Mouse (Mus musculus) MEL (cell line): ENCODE results near the gene Inpp5k. TPM values are rescaled to one million over a fixed set of nuclear protein-coding genes. Genes with fewer than 3 reads are reported as not detected.
A peak's percentile ranks its signal among the peaks of the same experiment; 100 is the strongest.

Experiments used
- DNase-seq: peaks from one replicate; pipeline ENCODE4 v3.0.0; 2011; ENCODE audit warnings: low read depth, low spot score
- H3K27ac ChIP-seq: 2 replicates; pipeline ENCODE4 v1.5.1; 2012; ENCODE audit warnings: low read depth, mild to moderate bottlenecking, control low read depth, low read length, moderate library complexity; ENCODE audit not compliant: control insufficient read depth
- H3K27me3 ChIP-seq, 2 experiments: fragments of 150-350 bp in 1 of 2; sonication (generic) in 1 of 2; 2 replicates each; pipeline ENCODE4 v1.6.1; 2012; ENCODE audit warnings: low read length in 2 of 2, mild to moderate bottlenecking in 2 of 2, improper control_type of control experiment in 1 of 2, moderate library complexity in 1 of 2; ENCODE audit not compliant: insufficient read depth in 2 of 2, control insufficient read depth in 1 of 2
- H3K36me3 ChIP-seq, 2 experiments: 2 replicates each; pipeline ENCODE4 v1.6.1; 2012 to 2014; ENCODE audit warnings: low read length in 2 of 2, improper control_type of control experiment in 1 of 2, inconsistent platforms in 1 of 2, mild to moderate bottlenecking in 1 of 2; ENCODE audit not compliant: insufficient read depth in 2 of 2, control insufficient read depth in 1 of 2
- H3K4me1 ChIP-seq, 2 experiments: fragments of 150-350 bp in 1 of 2; sonication (generic) in 1 of 2; 2 replicates each; pipeline ENCODE4 v1.6.1; 2012; ENCODE audit warnings: low read length in 2 of 2, improper control_type of control experiment in 1 of 2, mild to moderate bottlenecking in 1 of 2; ENCODE audit not compliant: insufficient read depth in 2 of 2, control insufficient read depth in 1 of 2
- H3K4me3 ChIP-seq, 2 experiments: fragments of 150-350 bp in 1 of 2; sonication (generic) in 1 of 2; 2 replicates each; pipeline ENCODE4 v1.5.1; 2012; ENCODE audit warnings: low read depth in 2 of 2, low read length in 2 of 2, mild to moderate bottlenecking in 2 of 2, moderate library complexity in 2 of 2, control low read depth in 1 of 2, improper control_type of control experiment in 1 of 2; ENCODE audit not compliant: control insufficient read depth in 1 of 2, insufficient read depth in 1 of 2
- H3K79me2 ChIP-seq: 2 replicates; pipeline ENCODE4 v1.6.1; 2012; ENCODE audit warnings: mild to moderate bottlenecking, low read length, moderate library complexity; ENCODE audit not compliant: control insufficient read depth, poor library complexity, insufficient read depth
- H3K9ac ChIP-seq: 2 replicates; pipeline ENCODE4 v1.6.1; 2012; ENCODE audit warnings: low read depth, mild to moderate bottlenecking, control low read depth, low read length, moderate library complexity; ENCODE audit not compliant: control insufficient read depth, poor library complexity, severe bottlenecking
- H3K9me3 ChIP-seq: fragments of 150-350 bp; sonication (generic); replicated peaks from 2 replicates; pipeline ENCODE4 v1.6.1; 2012; ENCODE audit warnings: mild to moderate bottlenecking, low read length, improper control_type of control experiment, moderate library complexity; ENCODE audit not compliant: insufficient read depth
- BHLHE40 ChIP-seq: IDR thresholded peaks from 2 replicates; pipeline ENCODE4 v1.6.1; 2012; ENCODE audit warnings: low read depth, mild to moderate bottlenecking, inconsistent platforms, low read length, improper control_type of control experiment, borderline replicate concordance
- CHD1 ChIP-seq: IDR thresholded peaks from 2 replicates; pipeline ENCODE4 v1.6.1; 2012; ENCODE audit warnings: low read depth, mild to moderate bottlenecking, inconsistent platforms, low read length, improper control_type of control experiment
- CTCF ChIP-seq, 3 experiments: IDR thresholded peaks in 2 of 3; conservative IDR thresholded peaks in 1 of 3; 2 replicates each; pipeline ENCODE4 v1.5.1; 2011 to 2012; ENCODE audit warnings: low read length in 3 of 3, low read depth in 2 of 3, mild to moderate bottlenecking in 2 of 3, improper control_type of control experiment in 1 of 3, inconsistent platforms in 1 of 3, mixed read lengths in 1 of 3, moderate library complexity in 1 of 3; ENCODE audit not compliant: control insufficient read depth in 1 of 3, insufficient read depth in 1 of 3, poor library complexity in 1 of 3, severe bottlenecking in 1 of 3
- ETS1 ChIP-seq: IDR thresholded peaks from 2 replicates; pipeline ENCODE4 v1.6.1; 2012; ENCODE audit warnings: low read depth, mild to moderate bottlenecking, inconsistent platforms, low read length, improper control_type of control experiment, moderate library complexity
- MAX ChIP-seq: IDR thresholded peaks from 2 replicates; pipeline ENCODE4 v1.6.1; 2011; ENCODE audit warnings: low read length, improper control_type of control experiment
- MXI1 ChIP-seq: IDR thresholded peaks from 2 replicates; pipeline ENCODE4 v1.6.1; 2011; ENCODE audit warnings: mild to moderate bottlenecking, low read depth, low read length, improper control_type of control experiment
- MYC ChIP-seq: IDR thresholded peaks from 2 replicates; pipeline ENCODE4 v1.6.1; 2011; ENCODE audit warnings: low read depth, mild to moderate bottlenecking, low read length, improper control_type of control experiment, moderate library complexity
- POLR2A ChIP-seq, 2 experiments: IDR thresholded peaks; 2 replicates each; pipeline ENCODE4 v1.6.1; 2011 to 2012; ENCODE audit warnings: low read length in 2 of 2, mild to moderate bottlenecking in 2 of 2, control low read depth in 1 of 2, improper control_type of control experiment in 1 of 2, low read depth in 1 of 2, moderate library complexity in 1 of 2; ENCODE audit not compliant: control insufficient read depth in 1 of 2, insufficient read depth in 1 of 2, poor library complexity in 1 of 2
- RAD21 ChIP-seq: IDR thresholded peaks from 2 replicates; pipeline ENCODE4 v1.6.1; 2011; ENCODE audit warnings: mild to moderate bottlenecking, low read depth, low read length, improper control_type of control experiment
- SIN3A ChIP-seq: IDR thresholded peaks from 2 replicates; pipeline ENCODE4 v1.6.1; 2012; ENCODE audit warnings: low read length, improper control_type of control experiment, inconsistent platforms
- UBTF ChIP-seq: IDR thresholded peaks from 2 replicates; pipeline ENCODE4 v1.6.1; 2012; ENCODE audit warnings: low read depth, mild to moderate bottlenecking, inconsistent platforms, low read length, improper control_type of control experiment, moderate library complexity, borderline replicate concordance; ENCODE audit not compliant: insufficient read depth
- USF1 ChIP-seq: IDR thresholded peaks from 2 replicates; pipeline ENCODE4 v1.6.1; 2014; ENCODE audit warnings: low read depth, mild to moderate bottlenecking, inconsistent platforms, low read length, improper control_type of control experiment, moderate library complexity
- USF2 ChIP-seq, 2 experiments: IDR thresholded peaks; 2 replicates each; pipeline ENCODE4 v1.6.1; 2011 to 2012; ENCODE audit warnings: improper control_type of control experiment in 2 of 2, low read length in 2 of 2, borderline replicate concordance in 1 of 2, inconsistent platforms in 1 of 2, low read depth in 1 of 2, mild to moderate bottlenecking in 1 of 2; ENCODE audit not compliant: insufficient read depth in 1 of 2
- ZMIZ1 ChIP-seq: IDR thresholded peaks from 2 replicates; pipeline ENCODE4 v1.6.1; 2012; ENCODE audit warnings: low read depth, mild to moderate bottlenecking, inconsistent platforms, low read length, improper control_type of control experiment, moderate library complexity
- ZNF384 ChIP-seq: IDR thresholded peaks from 2 replicates; pipeline ENCODE4 v1.6.1; 2012; ENCODE audit warnings: low read depth, mild to moderate bottlenecking, inconsistent platforms, low read length, improper control_type of control experiment
- polyA plus RNA-seq, 2 experiments: library from polyadenylated mRNA; stranded (reverse) in 1 of 2; unstranded in 1 of 2; fragments of >175 nt in 1 of 2; fragments of >200 nt in 1 of 2; gene quantifications; 2 replicates each; pipeline versions ENCODE4 v1.2.1 to v1.2.4; 2012; ENCODE audit warnings: low replicate concordance in 2 of 2, low read depth in 1 of 2; ENCODE audit not compliant: insufficient read length in 2 of 2, insufficient read depth in 1 of 2, missing spikeins in 1 of 2
- total RNA-seq: library from RNA; depleted of rRNA; stranded (reverse); fragments of 300-350 nt; gene quantifications from 2 replicates; pipeline ENCODE4 v1.2.3, GENCODE M21; 2012

The Inpp5k gene
- total and polyA plus RNA-seq, 3 experiments, result 15.2 to 28.7 TPM; not detected in 1

GRCm38 (mm10) chr11:75651426-75652221 is 20.8 kb downstream of the Inpp5k start (continued):
- TF ChIP-seq ZMIZ1, result no peak
- TF ChIP-seq UBTF, result peak; percentile 78; the same call in 1 of the 2 replicates
- TF ChIP-seq USF1, result no peak

DNA sequence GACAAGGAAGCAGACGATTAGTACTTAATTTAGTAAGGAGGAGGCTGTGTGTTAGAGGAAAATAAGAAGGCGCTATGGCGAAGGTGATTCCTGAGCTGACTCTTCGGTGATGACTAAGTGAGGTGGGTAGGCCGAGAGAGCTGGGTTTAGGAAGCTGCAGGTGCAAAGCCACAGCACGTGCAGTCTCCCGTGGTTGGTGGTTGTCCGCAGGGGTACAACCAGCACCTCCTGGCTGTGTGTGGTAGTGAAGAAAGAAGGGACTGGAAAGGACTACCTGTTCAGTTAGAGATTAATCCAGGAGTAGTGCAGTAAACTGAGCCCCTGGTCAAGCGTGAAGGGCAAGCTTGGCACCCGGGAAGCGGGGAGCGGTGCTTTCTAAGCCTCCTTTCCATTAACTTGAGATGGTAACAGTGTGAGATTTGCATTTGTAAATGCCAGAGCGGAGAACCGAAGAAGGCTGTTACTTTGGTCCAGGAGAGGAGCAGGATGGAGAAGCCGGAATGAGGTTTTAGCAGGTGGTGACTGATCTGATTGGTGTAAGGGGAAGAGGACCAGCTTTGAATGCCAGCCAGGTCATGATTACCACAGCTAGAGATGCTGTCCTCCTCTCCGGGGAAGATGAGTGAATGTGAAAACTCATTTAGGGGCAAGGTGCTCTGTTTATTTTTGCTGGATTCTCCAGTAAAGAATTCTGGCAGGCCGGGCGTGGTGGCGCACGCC is 21.6 kb downstream of the Inpp5k start:
- H3K4me1 ChIP-seq, result peaks cover 4 to 34% of the 10 kb centered on the region in 2 experiments
- DNase-seq, result no peak

GRCm38 (mm10) chr11:75652942-75653684 is 22.3 kb downstream of the Inpp5k start:
- H3K9ac ChIP-seq, result peak overlapping the region; percentile 56
- H3K9me3 ChIP-seq, result no peaks in the 10 kb centered on the region
- H3K27ac ChIP-seq, result peak overlapping the region; percentile 62
- H3K4me1 ChIP-seq, result peaks cover 4 to 34% of the 10 kb centered on the region in 2 experiments
- DNase-seq, result no peak
- H3K79me2 ChIP-seq, result peaks cover 16% of the 10 kb centered on the region
- no peaks in the 10 kb centered on the region for H3K27me3 ChIP-seq
- TF ChIP-seq CTCF (IDR thresholded peaks at IDR 0.05 in 2 of 3, conservative IDR thresholded peaks at IDR 0.05 in 1 of 3; ENCODE audit: control insufficient read depth in 1 of 3, insufficient read depth in 1 of 3, low read depth in 2 of 3, low read length in 3 of 3, poor library complexity in 1 of 3, severe bottlenecking in 1 of 3), result peak in 1 of 3 experiments; percentile 25; a peak in 3 of 6 replicates
- no peak for TF ChIP-seq RAD21
- TF ChIP-seq ZNF384, result peak; percentile 88
- 0 out of 4 replicates have a peak, but pooled peaks of 1 of the 2 experiments have one; percentile 31 for TF ChIP-seq POLR2A (IDR thresholded peaks at IDR 0.05; ENCODE audit: control insufficient read depth in 1 of 2, insufficient read depth in 1 of 2, low read depth in 1 of 2, low read length in 2 of 2, poor library complexity in 1 of 2)
- no peak for TF ChIP-seq MYC
- H3K4me3 ChIP-seq, result peak overlapping the region; percentile 62 to 81
- H3K36me3 ChIP-seq, result peaks cover 0 to 9% of the 10 kb centered on the region in 2 experiments; a peak in 2 of 4 replicates

More for the DNA sequence above, 21.6 kb downstream of the Inpp5k start:
- Histone ChIP-seq H3K9me3 (no peaks in the 10 kb centered on the region), H3K36me3 (peaks cover 0 to 9% of the 10 kb centered on the region in 2 experiments; a peak in 2 of 4 replicates), H3K4me3 (peak overlapping the region; percentile 77 to 84), H3K27me3 (no peaks in the 10 kb centered on the region), H3K27ac (peak overlapping the region; percentile 90), H3K9ac (peak overlapping the region; percentile 85), H3K79me2 (peaks cover 16% of the 10 kb centered on the region)
- TF ChIP-seq MAX (peak; percentile 85), BHLHE40 (peak; percentile 93), ETS1 (0 out of 2 replicates have a peak, but pooled peaks have one; percentile 11), USF2 (IDR thresholded peaks at IDR 0.05; ENCODE audit: borderline replicate concordance in 1 of 2, insufficient read depth in 1 of 2, low read depth in 1 of 2, low read length in 2 of 2) (no peak), MYC (peak; percentile 82), SIN3A (0 out of 2 replicates have a peak, but pooled peaks have one; percentile 35), CHD1 (no peak), MXI1 (peak; percentile 90)
